18 mouse cellular contexts compared by ENCODE assay signal in the genomic region with DNA sequence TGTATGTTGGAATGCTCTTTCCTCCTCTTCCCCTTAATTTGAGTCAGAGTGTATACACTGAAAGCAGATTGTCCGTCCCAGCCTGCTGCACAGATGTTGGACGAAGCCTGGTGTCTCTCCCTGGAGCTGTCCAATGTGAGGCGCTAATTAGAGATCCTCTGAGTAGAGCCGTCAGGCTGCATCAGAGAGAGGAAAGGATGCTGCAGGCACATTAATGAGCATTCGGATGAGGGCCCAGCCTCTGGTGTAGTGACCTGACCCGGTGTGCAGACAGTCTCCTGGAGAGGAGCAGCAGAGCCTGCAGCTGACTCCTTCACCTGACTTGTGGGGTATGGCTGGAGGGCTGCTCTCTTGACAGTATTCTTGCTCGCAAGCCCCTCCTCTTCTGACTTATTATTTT.
DNase-seq lines count a peak whose midpoint lies in the region; ATAC-seq and TF ChIP-seq lines count a peak whose summit lies in the region.
"Had no signal": no experiment of that assay in that cellular context is flagged by ENCODE, and none has a peak within 500 bp of the region (broad histone marks: within the 10 kb centered on the region; RNA-seq: fewer than 3 reads in every experiment).

No protein-coding gene starts in this region.

- no peaks in the 10 kb centered on the region for H3K9me3 ChIP-seq in hindbrain, embryonic 14.5 days (ENCODE audit: control insufficient read depth, low read length)
- H3K9me3 ChIP-seq in midbrain, embryonic 16.5 days (replicated peaks; ENCODE audit: control insufficient read depth, low read length, poor library complexity, severe bottlenecking) = no peaks in the 10 kb centered on the region
- H3K9me3 ChIP-seq: heart, embryonic 13.5 days; neural tube, embryonic 15.5 days had no signal

- H3K9ac ChIP-seq in hindbrain, embryonic 14.5 days = no peak overlapping the region
- no peak overlapping the region for H3K9ac ChIP-seq in midbrain, embryonic 16.5 days (ENCODE audit: low read depth, low read length)
- H3K9ac ChIP-seq: heart, embryonic 13.5 days; neural tube, embryonic 15.5 days had no signal

- no peak for TF ChIP-seq CTCF in brain, embryonic 14.5 days (IDR thresholded peaks at IDR 0.05; ENCODE audit: borderline replicate concordance, extremely low read depth, insufficient read depth, insufficient read length)

- TF ChIP-seq POLR2A in brain, embryonic 14.5 days (IDR thresholded peaks at IDR 0.05; ENCODE audit: borderline replicate concordance, extremely low read depth, insufficient read depth, insufficient read length, poor library complexity, severe bottlenecking) = no peak

- WGBS in hindbrain, embryonic 14.5 days = 45% methylated on average over 7 of the region's 7 CpGs
- 44% methylated on average over 7 of the region's 7 CpGs for WGBS in midbrain, embryonic 16.5 days

- no peaks in the 10 kb centered on the region for H3K4me1 ChIP-seq in hindbrain, embryonic 14.5 days (replicated peaks; ENCODE audit: control insufficient read depth, insufficient read depth, low read length)
- peaks cover 4% of the 10 kb centered on the region; the same call in 1 of the 2 replicates for H3K4me1 ChIP-seq in midbrain, embryonic 16.5 days (ENCODE audit: control insufficient read depth, insufficient read depth, low read length)
- H3K4me1 ChIP-seq: heart, embryonic 13.5 days; neural tube, embryonic 15.5 days had no signal

- no peak overlapping the region for H3K4me3 ChIP-seq in hindbrain, embryonic 14.5 days (replicated peaks; ENCODE audit: low read length)
- H3K4me3 ChIP-seq in midbrain, embryonic 16.5 days (ENCODE audit: low read depth, low read length) = no peak overlapping the region
- H3K4me3 ChIP-seq: heart, embryonic 13.5 days; myocyte; neural tube, embryonic 15.5 days had no signal

- no peak overlapping the region for H3K27ac ChIP-seq in hindbrain, embryonic 14.5 days
- peak overlapping the region; percentile 25 for H3K27ac ChIP-seq in midbrain, embryonic 16.5 days (ENCODE audit: low read length)
- H3K27ac ChIP-seq: heart, embryonic 13.5 days; neural tube, embryonic 15.5 days had no signal

- H3K4me2 ChIP-seq in hindbrain, embryonic 14.5 days (replicated peaks) = no peak overlapping the region
- no peak overlapping the region for H3K4me2 ChIP-seq in midbrain, embryonic 16.5 days (ENCODE audit: low read length)
- H3K4me2 ChIP-seq: heart, embryonic 13.5 days; neural tube, embryonic 15.5 days had no signal

- DNase-seq in frontal cortex, postnatal 14 days (ENCODE audit: low spot score in 2 of 2) = no peak
- DNase-seq in brain, embryonic 14.5 days (ENCODE audit: low read depth) = peak; percentile 62
- no peak for DNase-seq in hindbrain, embryonic 14.5 days (ENCODE audit: low spot score)
- no peak for DNase-seq in kidney, adult 11 months
- DNase-seq in adrenal gland, postnatal 14 days = no peak
- DNase-seq: adrenal gland, postnatal 36 days; cerebellum, adult 9-11 months; gastrocnemius, postnatal 25 days; heart, postnatal 4 days; kidney, adult 2 months; kidney, postnatal 36 days; lung, postnatal 10 days had no signal

- no peaks in the 10 kb centered on the region for H3K27me3 ChIP-seq in hindbrain, embryonic 14.5 days (ENCODE audit: control insufficient read depth, insufficient read depth, low read length)
- no peaks in the 10 kb centered on the region for H3K27me3 ChIP-seq in midbrain, embryonic 16.5 days (ENCODE audit: control insufficient read depth, insufficient read depth, low read depth, low read length)
- H3K27me3 ChIP-seq: heart, embryonic 13.5 days; neural tube, embryonic 15.5 days; Patski had no signal

- peak; percentile 52; the same call in 1 of the 2 replicates for ATAC-seq in frontal cortex, adult (ENCODE audit: low TSS enrichment)
- peak; percentile 66; the same call in 1 of the 2 replicates for ATAC-seq in hindbrain, embryonic 14.5 days (ENCODE audit: low FRiP score)
- ATAC-seq in midbrain, embryonic 16.5 days = peak; percentile 72
- ATAC-seq: Patski had no signal

- no peaks in the 10 kb centered on the region for H3K36me3 ChIP-seq in hindbrain, embryonic 14.5 days (replicated peaks; ENCODE audit: control insufficient read depth, insufficient read depth)
- H3K36me3 ChIP-seq in midbrain, embryonic 16.5 days (ENCODE audit: control insufficient read depth, insufficient read depth, low read length) = no peaks in the 10 kb centered on the region; the same call in 1 of the 2 replicates
- H3K36me3 ChIP-seq: heart, embryonic 13.5 days; neural tube, embryonic 15.5 days had no signal
